Mouse (Mus musculus) liver, embryonic 14.5 days (tissue): ENCODE data around the gene Ppp4r4. TPM values are rescaled to one million over a fixed set of nuclear protein-coding genes. Genes with fewer than 3 reads are reported as not detected.
"Not testable (repeated sequence)": the region's sequence is repeated elsewhere in the genome, so short reads cannot be mapped to it uniquely, and the experiment has no call there.

Source experiments
- ATAC-seq: fragments of 200-750 bp; cut with Nextera tagmentation; 2 replicates; pipeline ENCODE4 v1.8.0; 2017; ENCODE audit warnings: moderate number of reproducible peaks, mild to moderate bottlenecking, moderate library complexity; ENCODE audit not compliant: insufficient read depth
- DNase-seq, 3 experiments: peaks; one replicate each; pipeline ENCODE4 v3.0.0-alpha.2; 2012 to 2013; ENCODE audit warnings: low read depth in 3 of 3, low spot score in 3 of 3
- H3K27ac ChIP-seq: fragments of 300-500 bp; sonication (generic); 2 replicates; pipeline ENCODE4 v1.5.1; 2014; ENCODE audit warnings: moderate library complexity, mild to moderate bottlenecking, control low read depth, inconsistent platforms
- H3K27me3 ChIP-seq: fragments of 300-500 bp; sonication (generic); 2 replicates; pipeline ENCODE4 v1.6.1; 2014; ENCODE audit warnings: mild to moderate bottlenecking, low read length, moderate library complexity; ENCODE audit not compliant: control insufficient read depth, insufficient read depth
- H3K36me3 ChIP-seq: fragments of 300-500 bp; sonication (generic); replicated peaks from 2 replicates; pipeline ENCODE4 v1.6.1; 2014; ENCODE audit warnings: low read depth; ENCODE audit not compliant: control insufficient read depth, insufficient read depth
- H3K4me1 ChIP-seq, 2 experiments: fragments of 200-500 bp in 1 of 2; fragments of 300-500 bp in 1 of 2; sonication (generic) in 1 of 2; replicated peaks; 2 replicates each; pipeline ENCODE4 v1.6.1; 2012 to 2014; ENCODE audit warnings: antibody characterized with exemption in 1 of 2, inconsistent platforms in 1 of 2, low read length in 1 of 2; ENCODE audit not compliant: control insufficient read depth in 2 of 2, insufficient read depth in 2 of 2
- H3K4me2 ChIP-seq: fragments of 300-500 bp; sonication (generic); 2 replicates; pipeline ENCODE4 v1.6.1; 2014; ENCODE audit warnings: low read depth, mild to moderate bottlenecking, control low read depth, moderate library complexity
- H3K4me3 ChIP-seq, 2 experiments: fragments of 200-500 bp in 1 of 2; fragments of 300-500 bp in 1 of 2; sonication (generic) in 1 of 2; 2 replicates each; pipeline ENCODE4 v1.5.1; 2012 to 2014; ENCODE audit warnings: low read depth in 2 of 2, low read length in 2 of 2, mild to moderate bottlenecking in 2 of 2, control low read depth in 1 of 2, inconsistent platforms in 1 of 2, moderate library complexity in 1 of 2; ENCODE audit not compliant: insufficient read depth in 1 of 2
- H3K9ac ChIP-seq: fragments of 300-500 bp; sonication (generic); replicated peaks from 2 replicates; pipeline ENCODE4 v1.6.1; 2014; ENCODE audit warnings: mild to moderate bottlenecking, control low read depth, moderate library complexity
- H3K9me3 ChIP-seq: fragments of 300-500 bp; sonication (generic); 2 replicates; pipeline ENCODE4 v1.6.1; 2016; ENCODE audit warnings: low read length, mixed read lengths; ENCODE audit not compliant: control insufficient read depth
- CTCF ChIP-seq: IDR thresholded peaks from 2 replicates; pipeline ENCODE4 v1.5.1; 2016; ENCODE audit warnings: antibody characterized with exemption, low read depth, control low read depth
- EP300 ChIP-seq: IDR thresholded peaks from 2 replicates; pipeline ENCODE4 v1.6.1; 2016; ENCODE audit warnings: antibody characterized with exemption, low read depth
- WGBS: fragments of 180-500 bp; shearing (Covaris S2); extraction: QIAGEN DNeasy Blood & Tissue Kit; methylation state at CpG from one replicate; pipeline ENCODE4 v1.1.7; 2014; ENCODE audit not compliant: insufficient replicate concordance; 5-methylcytosine and 5-hydroxymethylcytosine counted together
- polyA plus RNA-seq, 2 experiments: library from polyadenylated mRNA; depleted of rRNA in 1 of 2; stranded (reverse) in 1 of 2; unstranded in 1 of 2; fragments of >200 nt; fragmentation: Nextera tagmentation in 1 of 2; extraction: Ambion mirVana in 1 of 2; gene quantifications; 2 replicates each; pipeline versions ENCODE4 v1.2.1 to v1.2.3; 2012 to 2014

The Ppp4r4 gene
- polyA plus RNA-seq, 2 experiments: 0.79 to 0.94 TPM

DNA sequence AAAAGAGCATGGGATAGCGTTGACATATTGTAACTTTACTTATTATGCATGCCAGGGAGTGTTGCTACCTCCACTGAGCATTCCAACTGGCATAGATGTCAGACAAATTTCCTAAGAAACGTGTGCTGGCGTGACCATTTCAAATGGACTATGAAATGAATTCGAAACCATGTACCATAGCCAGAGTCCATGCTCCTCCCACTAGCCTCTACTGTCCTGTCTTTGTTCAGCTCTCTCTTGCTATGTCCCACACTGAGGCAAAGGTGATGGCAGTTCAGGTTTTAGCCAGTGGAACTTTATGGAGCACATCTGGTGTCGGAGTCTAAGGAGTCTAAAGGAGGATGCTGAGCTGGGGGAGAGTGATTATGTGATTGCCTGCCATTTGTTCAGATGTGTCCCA, 128.0 kb downstream of the Ppp4r4 start:
- H3K27me3 ChIP-seq: no peaks in the 10 kb centered on the region
- H3K36me3 ChIP-seq: no peaks in the 10 kb centered on the region
- no peak overlapping the region for H3K27ac ChIP-seq
- no peak for TF ChIP-seq CTCF
- TF ChIP-seq EP300: no peak
- H3K4me2 ChIP-seq: no peak overlapping the region
- H3K4me1 ChIP-seq: peaks cover 0 to 6% of the 10 kb centered on the region in 2 experiments; a peak in 2 of 4 replicates
- no peak overlapping the region for H3K4me3 ChIP-seq
- ATAC-seq (no peak), DNase-seq (no peak)
- 64% methylated on average over 5 of the region's 5 CpGs for WGBS
- H3K9me3 ChIP-seq: no peaks in the 10 kb centered on the region
- no peak overlapping the region for H3K9ac ChIP-seq

DNA sequence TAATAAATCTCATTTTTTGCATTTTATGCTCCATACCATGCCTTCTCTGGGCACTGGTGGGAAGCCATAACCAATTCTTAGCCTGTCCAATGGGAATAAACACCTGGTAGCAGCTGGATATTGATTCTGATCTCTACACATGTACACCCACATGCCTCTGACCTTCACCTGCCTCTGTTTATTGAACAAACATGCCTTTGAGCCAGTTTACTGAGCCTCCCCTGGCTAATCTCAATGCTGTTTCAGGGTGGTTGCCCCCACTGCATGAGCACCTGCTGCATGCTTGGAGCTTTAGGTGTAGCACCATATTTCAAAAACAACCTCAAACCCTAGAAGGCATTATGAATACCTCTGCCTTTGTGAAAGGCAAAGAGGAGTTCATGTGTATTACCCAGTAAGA, 130.0 kb downstream of the Ppp4r4 start:
- DNase-seq, H3K36me3 ChIP-seq, H3K4me3 ChIP-seq, ATAC-seq, H3K27ac ChIP-seq, H3K27me3 ChIP-seq, H3K4me1 ChIP-seq, H3K4me2 ChIP-seq, H3K9me3 ChIP-seq, H3K9ac ChIP-seq: not testable (repeated sequence)

Other genes starting within 250 kb of the Ppp4r4 start
- 0.09 TPM in 1 of 2 replicates, not detected in the other for gene Fam181a, start 221.3 kb upstream of the Ppp4r4 start, polyA plus RNA-seq (2012; rRNA removed)
- not detected in 2 replicates for gene Fam181a, start 221.3 kb upstream of the Ppp4r4 start, polyA plus RNA-seq (2014; fragmentation: Nextera tagmentation; extraction: Ambion mirVana)
- gene Asb2, start 176.3 kb upstream of the Ppp4r4 start, polyA plus RNA-seq (2012; rRNA removed): 3.6 TPM in 2 replicates
- 2.1 and 2.5 TPM in 2 replicates for gene Asb2, start 176.3 kb upstream of the Ppp4r4 start, polyA plus RNA-seq (2014; fragmentation: Nextera tagmentation; extraction: Ambion mirVana)
- 12.0 and 13.3 TPM in 2 replicates for gene Otub2, start 143.6 kb upstream of the Ppp4r4 start, polyA plus RNA-seq (2012; rRNA removed)
- 20.0 and 24.9 TPM in 2 replicates for gene Otub2, start 143.6 kb upstream of the Ppp4r4 start, polyA plus RNA-seq (2014; fragmentation: Nextera tagmentation; extraction: Ambion mirVana)
- 0.10 and 0.15 TPM in 2 replicates for gene 9330161L09Rik, start 124.5 kb upstream of the Ppp4r4 start, polyA plus RNA-seq (2012; rRNA removed)
- gene 9330161L09Rik, start 124.5 kb upstream of the Ppp4r4 start, polyA plus RNA-seq (2014; fragmentation: Nextera tagmentation; extraction: Ambion mirVana): 0.10 TPM in 1 of 2 replicates, not detected in the other
- gene Ddx24, start 106.5 kb upstream of the Ppp4r4 start, polyA plus RNA-seq (2012; rRNA removed): 17.4 and 25.0 TPM in 2 replicates
- gene Ddx24, start 106.5 kb upstream of the Ppp4r4 start, polyA plus RNA-seq (2014; fragmentation: Nextera tagmentation; extraction: Ambion mirVana): 38.3 and 44.1 TPM in 2 replicates
- gene Ifi27, start 98.1 kb upstream of the Ppp4r4 start, polyA plus RNA-seq (2012; rRNA removed): 9.3 and 12.2 TPM in 2 replicates
- gene Ifi27, start 98.1 kb upstream of the Ppp4r4 start, polyA plus RNA-seq (2014; fragmentation: Nextera tagmentation; extraction: Ambion mirVana): 12.8 and 18.6 TPM in 2 replicates
- 5.2 and 7.6 TPM in 2 replicates for gene Ifi27l2a, start 88.6 kb upstream of the Ppp4r4 start, polyA plus RNA-seq (2012; rRNA removed)
- gene Ifi27l2a, start 88.6 kb upstream of the Ppp4r4 start, polyA plus RNA-seq (2014; fragmentation: Nextera tagmentation; extraction: Ambion mirVana): 8.3 and 10.8 TPM in 2 replicates
- not detected in 2 replicates for gene Ifi27l2b, start 75.1 kb upstream of the Ppp4r4 start, polyA plus RNA-seq (2012; rRNA removed)
- gene Ifi27l2b, start 75.1 kb upstream of the Ppp4r4 start, polyA plus RNA-seq (2014; fragmentation: Nextera tagmentation; extraction: Ambion mirVana): not detected in 2 replicates
- 11.5 and 23.7 TPM in 2 replicates for gene Serpina10, start 99.2 kb downstream of the Ppp4r4 start, polyA plus RNA-seq (2012; rRNA removed)
- 29.3 and 30.0 TPM in 2 replicates for gene Serpina10, start 99.2 kb downstream of the Ppp4r4 start, polyA plus RNA-seq (2014; fragmentation: Nextera tagmentation; extraction: Ambion mirVana)
- 793 and 825 TPM in 2 replicates for gene Serpina6, start 124.9 kb downstream of the Ppp4r4 start, polyA plus RNA-seq (2012; rRNA removed)
- gene Serpina6, start 124.9 kb downstream of the Ppp4r4 start, polyA plus RNA-seq (2014; fragmentation: Nextera tagmentation; extraction: Ambion mirVana): 1,383 and 1,635 TPM in 2 replicates
- 0.03 and 0.04 TPM in 2 replicates for gene Serpina16, start 143.9 kb downstream of the Ppp4r4 start, polyA plus RNA-seq (2012; rRNA removed)
- 0.06 and 0.11 TPM in 2 replicates for gene Serpina16, start 143.9 kb downstream of the Ppp4r4 start, polyA plus RNA-seq (2014; fragmentation: Nextera tagmentation; extraction: Ambion mirVana)
- not detected in 2 replicates for gene Serpina1f, start 163.2 kb downstream of the Ppp4r4 start, polyA plus RNA-seq (2012; rRNA removed)
- 0.18 TPM in 1 of 2 replicates, not detected in the other for gene Serpina1f, start 163.2 kb downstream of the Ppp4r4 start, polyA plus RNA-seq (2014; fragmentation: Nextera tagmentation; extraction: Ambion mirVana)
- 173 and 195 TPM in 2 replicates for gene Serpina1d, start 241.3 kb downstream of the Ppp4r4 start, polyA plus RNA-seq (2012; rRNA removed)
- 217 and 229 TPM in 2 replicates for gene Serpina1d, start 241.3 kb downstream of the Ppp4r4 start, polyA plus RNA-seq (2014; fragmentation: Nextera tagmentation; extraction: Ambion mirVana)